Mouse (Mus musculus) left cerebral cortex, adult 8-10 months (tissue): ENCODE results near the gene Hist1h2bq. TPM values are rescaled to one million over a fixed set of nuclear protein-coding genes. Genes with fewer than 3 reads are reported as not detected.

Experiments
- DNase-seq, 2 experiments: peaks; one replicate each; pipeline ENCODE4 v3.0.0; 2022; ENCODE audit warnings: low spot score in 2 of 2
- microRNA-seq, 2 experiments: library from miRNA; unstranded; fragments of <30 nt; microRNA quantifications; one replicate each; pipeline ENCODE4 v1.2.0; 2022
- total RNA-seq, 4 experiments: library from RNA; stranded (reverse); gene quantifications; 2 replicates each; pipeline ENCODE4 v1.2.4; 2022

Hist1h2bq gene
- total RNA-seq, 4 experiments from 2014 or later = 26.3 to 44.6 (median 31.8) TPM

GRCm38 (mm10) chr13:21789925-21790324, 20.1 kb downstream of the Hist1h2bq start:
- no peak for DNase-seq

DNA sequence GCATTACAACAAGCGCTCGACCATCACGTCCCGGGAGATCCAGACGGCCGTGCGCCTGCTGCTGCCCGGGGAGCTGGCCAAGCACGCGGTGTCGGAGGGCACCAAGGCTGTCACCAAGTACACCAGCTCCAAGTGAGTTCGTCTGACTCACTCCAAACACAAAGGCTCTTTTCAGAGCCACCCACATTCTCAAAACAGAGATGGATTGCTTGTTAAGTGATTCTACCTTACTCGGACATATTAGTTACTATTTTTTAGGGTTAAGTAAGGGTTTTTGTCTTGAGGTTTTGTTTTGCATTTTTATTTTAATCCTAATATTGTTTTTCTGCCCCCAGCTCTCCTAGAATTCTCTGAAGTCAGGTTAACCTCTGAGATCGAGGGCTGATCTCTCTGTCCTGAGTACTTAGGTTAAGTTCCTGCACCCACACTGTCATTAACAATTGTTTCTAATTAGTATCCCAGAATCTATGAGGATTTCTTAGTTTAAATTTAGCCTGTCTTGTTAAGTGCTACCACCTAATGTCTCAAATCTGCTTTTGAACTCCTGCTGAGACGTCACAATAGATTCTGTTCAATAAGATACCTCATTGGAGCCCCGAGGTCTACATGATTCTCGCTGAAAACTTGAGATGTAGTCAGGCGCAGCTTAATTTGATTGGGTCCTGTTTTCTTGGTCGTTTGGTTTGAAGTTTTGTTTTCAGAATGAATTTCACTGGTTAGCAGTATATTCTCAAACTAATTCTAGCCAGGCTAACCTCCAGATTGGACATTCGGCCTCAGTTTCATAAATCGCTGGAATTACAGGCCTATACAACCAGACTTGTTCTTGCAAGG, 22.0 kb downstream of the Hist1h2bq start:
- DNase-seq = no peak

- peak; percentile 72 to 91 for DNase-seq
Measured at GRCm38 (mm10) chr13:21786899-21787629, 22.9 kb downstream of the Hist1h2bq start, which contains the start of the genes Hist1h2an and Hist1h2bp. Gene Hist1h2an (minus strand): TSS chr13:21787218. Gene Hist1h2bp (plus strand): TSS chr13:21787461.

GRCm38 (mm10) chr13:21786189-21786898, 23.7 kb downstream of the Hist1h2bq start:
- no peak for DNase-seq

- DNase-seq = no peak
Measured at GRCm38 (mm10) chr13:21784311-21784710, 25.7 kb downstream of the Hist1h2bq start.

DNA sequence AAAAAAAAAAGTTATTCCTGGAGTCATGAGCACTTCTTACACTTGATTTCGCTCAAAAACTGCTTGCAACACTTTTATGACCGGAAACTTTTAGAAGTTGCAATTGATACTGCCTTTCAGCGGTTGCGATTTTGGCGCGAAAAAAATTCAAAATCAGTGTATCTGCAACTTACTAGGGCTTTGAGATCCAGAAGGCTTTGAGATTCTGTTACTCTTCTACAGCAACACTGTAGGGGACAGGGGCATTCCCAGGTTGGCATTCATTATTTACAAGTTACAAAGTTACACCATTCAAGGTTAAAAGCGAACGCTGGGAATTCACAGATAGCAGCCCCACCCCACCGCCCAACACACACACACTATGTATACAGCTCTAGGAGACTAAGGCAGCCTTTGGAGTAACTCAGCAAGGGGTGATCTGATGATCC, 26.2 kb downstream of the Hist1h2bq start:
- DNase-seq = no peak

DNA sequence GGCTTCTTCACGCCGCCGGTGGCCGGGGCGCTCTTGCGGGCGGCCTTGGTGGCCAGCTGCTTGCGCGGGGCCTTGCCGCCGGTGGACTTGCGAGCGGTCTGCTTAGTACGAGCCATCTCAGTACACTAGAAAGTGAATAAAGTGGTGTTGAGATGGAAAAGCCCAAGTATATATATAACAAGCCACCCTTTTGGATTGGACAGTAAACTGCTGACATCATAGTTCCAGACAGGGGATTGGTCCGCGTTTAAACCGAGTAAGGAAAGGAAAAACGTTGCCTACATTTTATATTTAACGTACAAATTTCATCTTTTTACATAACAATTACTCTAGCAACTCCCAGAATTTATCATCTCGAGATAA, 26.8 kb downstream of the Hist1h2bq start, which contains the start of gene Hist1h3i:
Gene Hist1h3i, minus strand, starts transcription at position 116 of the 363 bp plus-strand sequence.
- DNase-seq = peak; percentile 19 to 52

GRCm38 (mm10) chr13:21782361-21783254, 27.4 kb downstream of the Hist1h2bq start:
- DNase-seq = peak in 1 of 2 experiments; percentile 27

DNA sequence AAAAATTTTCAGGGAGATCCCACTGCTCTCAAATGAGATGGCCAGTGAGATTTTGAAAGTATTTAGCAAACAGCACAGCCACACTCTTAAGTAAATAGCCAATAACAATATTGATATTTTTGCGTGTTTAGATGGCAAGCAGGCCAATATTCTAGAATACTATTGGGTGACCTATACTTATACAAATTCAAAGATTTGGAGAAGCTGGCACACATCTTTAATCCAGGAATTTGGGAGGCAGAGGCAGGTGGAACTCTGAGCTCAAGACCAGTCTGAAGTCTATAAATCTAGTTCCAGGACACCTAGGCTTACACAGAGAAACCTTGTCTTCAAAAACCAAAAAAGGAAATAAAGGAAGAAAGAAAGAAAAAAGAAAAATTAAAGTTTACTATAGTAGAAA, 28.4 kb downstream of the Hist1h2bq start:
- no peak for DNase-seq

DNA sequence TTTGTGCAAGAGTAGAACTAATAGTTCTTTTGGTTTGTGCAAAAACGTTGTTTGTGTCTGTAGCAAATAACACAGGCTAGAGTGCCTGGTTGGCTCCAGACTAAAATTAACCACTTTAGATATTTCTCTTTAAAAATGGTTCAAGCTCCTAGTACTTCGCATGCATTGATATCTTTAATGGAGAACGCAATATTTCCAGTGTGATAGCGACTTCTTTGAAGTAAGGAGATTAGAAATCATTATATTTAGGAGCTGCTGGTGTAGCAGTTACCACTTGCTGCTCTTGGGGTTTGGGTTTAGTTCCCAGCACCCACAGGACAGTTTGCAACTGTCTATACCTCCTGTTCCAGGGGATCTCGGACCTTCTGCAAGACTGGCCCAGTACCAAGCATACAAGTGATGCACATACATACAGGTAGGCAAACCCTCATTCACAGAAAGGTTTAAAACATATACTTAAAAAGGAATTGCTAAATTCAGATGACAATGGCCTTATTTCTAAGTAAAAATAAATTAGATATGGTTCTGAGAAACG, 28.9 kb downstream of the Hist1h2bq start:
- DNase-seq = no peak

DNA sequence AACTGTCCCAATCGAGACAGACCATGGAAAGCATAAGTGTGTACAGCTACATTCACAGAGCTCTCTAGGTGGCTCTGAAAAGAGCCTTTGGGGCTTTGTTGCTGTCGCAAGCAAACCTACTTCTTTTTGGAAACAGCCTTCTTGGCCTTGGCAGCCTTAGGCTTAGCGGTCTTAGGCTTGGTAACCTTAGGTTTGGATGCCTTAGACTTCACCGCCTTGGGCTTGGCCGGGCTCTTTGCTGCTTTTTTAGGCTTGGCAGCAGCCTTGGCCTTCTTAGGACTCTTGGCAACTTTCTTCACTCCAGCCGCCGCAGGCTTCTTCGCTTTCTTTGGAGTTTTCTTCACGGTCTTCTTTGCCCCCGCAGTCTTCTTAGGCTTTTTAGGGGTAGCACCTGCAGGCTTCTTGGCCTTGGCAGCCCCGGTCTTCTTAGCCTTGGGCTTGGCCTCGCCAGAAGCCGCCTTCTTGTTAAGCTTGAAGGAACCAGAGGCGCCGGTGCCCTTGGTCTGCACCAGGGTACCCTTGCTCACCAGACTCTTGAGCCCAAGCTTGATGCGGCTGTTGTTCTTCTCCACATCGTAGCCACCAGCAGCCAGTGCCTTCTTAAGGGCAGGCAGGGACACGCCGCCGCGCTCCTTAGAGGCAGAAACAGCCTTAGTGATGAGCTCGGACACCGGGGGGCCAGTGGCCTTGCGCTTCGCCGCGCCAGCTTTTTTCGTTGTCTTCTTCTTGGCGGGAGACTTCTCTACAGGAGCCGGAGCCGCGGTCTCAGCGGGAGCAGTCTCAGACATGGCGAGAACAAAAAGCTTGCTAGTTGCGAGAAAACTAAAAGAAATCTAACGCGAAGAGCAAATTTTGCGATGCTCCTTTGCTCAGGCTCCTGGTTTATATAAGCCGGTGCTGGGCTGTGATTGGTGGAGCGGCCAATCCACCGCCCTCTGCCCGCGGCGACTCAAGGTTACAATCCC, 29.9 kb downstream of the Hist1h2bq start, which contains the start of gene Hist1h1b:
Gene Hist1h1b, minus strand, starts transcription at position 859 of the 965 bp plus-strand sequence.
- peak; percentile 30 to 32 for DNase-seq

DNA sequence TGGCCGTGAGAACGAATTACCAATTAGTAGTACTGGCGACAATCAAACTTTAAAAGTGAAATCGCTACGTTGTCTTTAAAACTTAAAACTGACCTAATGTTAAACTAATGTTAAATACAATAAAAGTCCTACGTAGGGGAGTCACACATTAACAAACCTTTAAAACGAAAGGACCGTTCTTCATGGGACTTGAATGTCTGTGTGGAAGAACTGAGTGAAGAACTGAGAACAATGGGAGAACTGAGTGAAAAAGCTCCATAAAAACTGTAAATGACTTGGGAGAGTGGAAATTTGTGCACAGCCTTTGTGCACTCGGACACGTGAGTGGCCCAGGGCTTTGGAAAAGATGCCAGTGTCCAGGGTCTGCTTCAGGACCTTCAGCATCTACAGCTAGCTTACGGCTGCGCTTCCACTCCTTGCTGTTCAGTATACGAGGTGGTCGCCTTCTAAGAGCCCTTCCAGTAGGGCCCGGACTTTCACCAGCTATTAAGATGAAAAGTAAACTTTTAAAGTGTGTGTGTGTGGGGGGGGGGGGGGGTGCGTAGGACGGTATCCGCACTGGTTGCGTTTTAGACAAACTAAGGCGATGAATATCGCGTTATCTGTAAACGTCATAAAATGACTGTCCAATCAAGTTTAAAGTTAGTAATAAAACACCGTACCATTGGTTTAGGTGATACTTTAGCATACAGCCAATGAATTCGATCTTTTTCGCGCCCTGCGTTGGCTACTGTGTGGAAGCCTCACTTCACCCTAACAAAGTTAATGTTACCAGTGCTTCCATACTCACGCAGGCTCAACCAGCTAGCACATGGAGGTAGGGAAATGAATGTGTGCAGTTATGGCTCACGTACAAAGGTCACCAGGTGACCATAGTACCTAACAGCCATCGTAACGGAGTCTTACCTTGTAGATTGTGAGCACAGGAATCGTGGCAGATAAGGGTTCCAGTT, 30.9 kb downstream of the Hist1h2bq start:
- DNase-seq = peak; percentile 49 to 58

Small RNA genes lying within 50 kb of the gene (microRNA-seq; reads per million reads assigned to microRNA genes)
- gene Gm19658 (0 reads per million in 2 experiments), gene Gm44346 (0 reads per million in 2 experiments), gene Gm44466 (0 reads per million in 2 experiments)

Other genes with a start within 250 kb of the Hist1h2bq start
- not detected for gene Olfr1364, start 228.4 kb downstream of the Hist1h2bq start, total RNA-seq
- not detected for gene Olfr1362, start 196.2 kb downstream of the Hist1h2bq start, total RNA-seq
- not detected for gene Olfr11, start 167.7 kb downstream of the Hist1h2bq start, total RNA-seq
- gene Olfr1361, start 146.8 kb downstream of the Hist1h2bq start, total RNA-seq = not detected
- gene Olfr1360, start 132.8 kb downstream of the Hist1h2bq start, total RNA-seq = not detected
- not detected for gene Olfr1359, start 112.1 kb downstream of the Hist1h2bq start, total RNA-seq
- 10 to 100 TPM; 16.0 to 30.4 (median 22.3) TPM for gene Hist1h2bl, start 94.1 kb downstream of the Hist1h2bq start, total RNA-seq
- 10 to 100 TPM in 3 of 4 experiments, not detected in 1; 16.4 to 24.8 (median 22.3) TPM for gene Hist1h2ai, start 93.8 kb downstream of the Hist1h2bq start, total RNA-seq
- 10 to 100 TPM; 40.8 to 60.6 (median 44.2) TPM for gene Hist1h3h, start 92.5 kb downstream of the Hist1h2bq start, total RNA-seq
- 1 to 10 TPM; 2.5 to 5.9 (median 4.5) TPM for gene Hist1h2bm, start 88.2 kb downstream of the Hist1h2bq start, total RNA-seq
- 10 to 100 TPM; 18.4 to 23.9 (median 19.2) TPM for gene Hist1h4j, start 75.1 kb downstream of the Hist1h2bq start, total RNA-seq
- 100 to 1,000 TPM; 294 to 349 (median 343) TPM for gene Hist1h4k, start 59.7 kb downstream of the Hist1h2bq start, total RNA-seq
- gene Hist1h2ak, start 56.4 kb downstream of the Hist1h2bq start, total RNA-seq = 10 to 100 TPM in 3 of 4 experiments, 1 to 10 TPM in 1; 9.6 to 16.7 (median 11.1) TPM
- 10 to 100 TPM in 3 of 4 experiments, 1 to 10 TPM in 1; 1.6 to 11.3 (median 10.8) TPM for gene Hist1h2bn, start 56.1 kb downstream of the Hist1h2bq start, total RNA-seq
- 10 to 100 TPM in 2 of 4 experiments, 1 to 10 TPM in 2; 7.2 to 11.0 (median 10.2) TPM for gene Hist1h1b, start 29.6 kb downstream of the Hist1h2bq start, total RNA-seq
- gene Hist1h3i, start 26.8 kb downstream of the Hist1h2bq start, total RNA-seq = 10 to 100 TPM; 44.4 to 70.8 (median 54.9) TPM
- 1 to 10 TPM in 2 of 4 experiments, not detected in 2; 2.9 to 4.0 TPM for gene Hist1h2an, start 23.0 kb downstream of the Hist1h2bq start, total RNA-seq
- gene Hist1h2bp, start 22.7 kb downstream of the Hist1h2bq start, total RNA-seq = 10 to 100 TPM in 1 of 4 experiments, 1 to 10 TPM in 3; 6.0 to 11.4 (median 8.5) TPM
- gene Hist1h2ao, start 268 bp upstream of the Hist1h2bq start, total RNA-seq = 10 to 100 TPM in 3 of 4 experiments, not detected in 1; 14.7 to 30.0 (median 20.1) TPM
- 100 to 1,000 TPM; 177 to 265 (median 220) TPM for gene Hist1h4m, start 1.5 kb upstream of the Hist1h2bq start, total RNA-seq
- gene Hist1h4n, start 22.0 kb upstream of the Hist1h2bq start, total RNA-seq = 10 to 100 TPM; 31.1 to 87.2 (median 44.3) TPM
- gene Hist1h2ap, start 23.3 kb upstream of the Hist1h2bq start, total RNA-seq = 10 to 100 TPM in 2 of 4 experiments, 1 to 10 TPM in 1, not detected in 1; 7.5 to 39.9 (median 17.1) TPM
- 10 to 100 TPM; 26.6 to 43.8 (median 31.6) TPM for gene Hist1h2br, start 23.5 kb upstream of the Hist1h2bq start, total RNA-seq
- 1 to 10 TPM; 2.4 to 4.1 (median 3.3) TPM for gene Zfp184, start 134.9 kb upstream of the Hist1h2bq start, total RNA-seq
- gene Pom121l2, start 171.0 kb upstream of the Hist1h2bq start, total RNA-seq = not detected
- 1 to 10 TPM in 3 of 4 experiments, under 1 TPM in 1; 0.33 to 1.3 (median 1.0) TPM for gene Prss16, start 199.5 kb upstream of the Hist1h2bq start, total RNA-seq
- gene Hist1h2ah, start 225.4 kb upstream of the Hist1h2bq start, total RNA-seq = 10 to 100 TPM in 3 of 4 experiments, not detected in 1; 15.3 to 27.1 (median 22.8) TPM
- 10 to 100 TPM in 3 of 4 experiments, 1 to 10 TPM in 1; 3.0 to 13.9 (median 10.7) TPM for gene Hist1h2bk, start 225.7 kb upstream of the Hist1h2bq start, total RNA-seq
- gene Hist1h4i, start 231.2 kb upstream of the Hist1h2bq start, total RNA-seq = 10 to 100 TPM; 62.0 to 71.0 (median 68.4) TPM
- 10 to 100 TPM in 3 of 4 experiments, 1 to 10 TPM in 1; 9.0 to 26.2 (median 21.0) TPM for gene Hist1h2ag, start 232.7 kb upstream of the Hist1h2bq start, total RNA-seq
- gene Hist1h2bj, start 233.0 kb upstream of the Hist1h2bq start, total RNA-seq = 10 to 100 TPM in 2 of 4 experiments, 1 to 10 TPM in 2; 7.2 to 11.6 (median 10.4) TPM